Mouse (Mus musculus) limb, embryonic 14.5 days (tissue): ENCODE measurements around the gene Pck1. TPM values are rescaled to one million over a fixed set of nuclear protein-coding genes. Genes with fewer than 3 reads are reported as not detected.

Source experiments
- ATAC-seq: fragments of 200-750 bp; cut with Nextera tagmentation; 2 replicates; pipeline ENCODE4 v1.8.0; 2017; ENCODE audit warnings: low read depth, moderate number of reproducible peaks, moderate TSS enrichment; ENCODE audit not compliant: low FRiP score
- DNase-seq: peaks from one replicate; pipeline ENCODE4 v3.0.0-alpha.2; 2015; ENCODE audit warnings: low spot score
- H3K27ac ChIP-seq: fragments of 300-500 bp; sonication (generic); replicated peaks from 2 replicates; pipeline ENCODE4 v1.5.1; 2014; ENCODE audit warnings: low read depth, mild to moderate bottlenecking, low read length, moderate library complexity, mixed read lengths
- H3K27me3 ChIP-seq: fragments of 300-500 bp; sonication (generic); 2 replicates; pipeline ENCODE4 v1.6.1; 2014; ENCODE audit warnings: low read length, mixed read lengths; ENCODE audit not compliant: control insufficient read depth, insufficient read depth
- H3K36me3 ChIP-seq: fragments of 300-500 bp; sonication (generic); 2 replicates; pipeline ENCODE4 v1.6.1; 2014; ENCODE audit warnings: mild to moderate bottlenecking, low read length, moderate library complexity, mixed read lengths; ENCODE audit not compliant: control insufficient read depth, insufficient read depth
- H3K4me1 ChIP-seq: fragments of 300-500 bp; sonication (generic); 2 replicates; pipeline ENCODE4 v1.6.1; 2014; ENCODE audit warnings: antibody characterized with exemption, low read length, mixed read lengths; ENCODE audit not compliant: control insufficient read depth, insufficient read depth
- H3K4me2 ChIP-seq: fragments of 300-500 bp; sonication (generic); replicated peaks from 2 replicates; pipeline ENCODE4 v1.6.1; 2014; ENCODE audit warnings: low read depth, mild to moderate bottlenecking, low read length, moderate library complexity; ENCODE audit not compliant: severe bottlenecking
- H3K4me3 ChIP-seq: fragments of 300-500 bp; sonication (generic); replicated peaks from 2 replicates; pipeline ENCODE4 v1.5.1; 2014; ENCODE audit warnings: low read length
- H3K9ac ChIP-seq: fragments of 300-500 bp; sonication (generic); 2 replicates; pipeline ENCODE4 v1.6.1; 2014; ENCODE audit warnings: mild to moderate bottlenecking, low read depth, low read length, moderate library complexity; ENCODE audit not compliant: severe bottlenecking
- H3K9me3 ChIP-seq: fragments of 300-500 bp; sonication (generic); 2 replicates; pipeline ENCODE4 v1.6.1; 2016; ENCODE audit warnings: low read length; ENCODE audit not compliant: control insufficient read depth
- POLR2A ChIP-seq: fragments of 200-500 bp; IDR thresholded peaks from 2 replicates; pipeline ENCODE4 v1.8.0; 2012; ENCODE audit warnings: inconsistent platforms, mild to moderate bottlenecking, moderate library complexity, borderline replicate concordance; ENCODE audit not compliant: insufficient read depth, insufficient read length; ENCODE audit errors: extremely low read depth
- WGBS: fragments of 180-500 bp; shearing (Covaris S2); extraction: QIAGEN DNeasy Blood & Tissue Kit; methylation state at CpG from one replicate; pipeline ENCODE4 v1.1.7; 2014; 5-methylcytosine and 5-hydroxymethylcytosine counted together
- polyA plus RNA-seq, 2 experiments: library from polyadenylated mRNA; depleted of rRNA in 1 of 2; stranded (reverse) in 1 of 2; unstranded in 1 of 2; fragments of >200 nt; fragmentation: Nextera tagmentation in 1 of 2; extraction: Ambion mirVana in 1 of 2; gene quantifications; 2 replicates each; pipeline versions ENCODE4 v1.2.1 to v1.2.3; 2012 to 2014

Gene Pck1
- polyA plus RNA-seq, 2 experiments = 0.03 TPM; not detected in 1

GRCm38 (mm10) chr2:173194796-173195195, 41.9 kb downstream of the Pck1 start:
- H3K27me3 ChIP-seq = no peaks in the 10 kb centered on the region
- H3K4me3 ChIP-seq = no peak overlapping the region
- no peak for DNase-seq
- WGBS = 88% methylated on average over 4 of the region's 4 CpGs
- no peaks in the 10 kb centered on the region for H3K36me3 ChIP-seq
- no peak overlapping the region for H3K4me2 ChIP-seq
- no peak overlapping the region for H3K9ac ChIP-seq
- no peak for TF ChIP-seq POLR2A
- H3K27ac ChIP-seq = no peak overlapping the region
- no peaks in the 10 kb centered on the region for H3K4me1 ChIP-seq
- H3K9me3 ChIP-seq = peaks cover 5% of the 10 kb centered on the region; the same call in 1 of the 2 replicates
- no peak for ATAC-seq

DNA sequence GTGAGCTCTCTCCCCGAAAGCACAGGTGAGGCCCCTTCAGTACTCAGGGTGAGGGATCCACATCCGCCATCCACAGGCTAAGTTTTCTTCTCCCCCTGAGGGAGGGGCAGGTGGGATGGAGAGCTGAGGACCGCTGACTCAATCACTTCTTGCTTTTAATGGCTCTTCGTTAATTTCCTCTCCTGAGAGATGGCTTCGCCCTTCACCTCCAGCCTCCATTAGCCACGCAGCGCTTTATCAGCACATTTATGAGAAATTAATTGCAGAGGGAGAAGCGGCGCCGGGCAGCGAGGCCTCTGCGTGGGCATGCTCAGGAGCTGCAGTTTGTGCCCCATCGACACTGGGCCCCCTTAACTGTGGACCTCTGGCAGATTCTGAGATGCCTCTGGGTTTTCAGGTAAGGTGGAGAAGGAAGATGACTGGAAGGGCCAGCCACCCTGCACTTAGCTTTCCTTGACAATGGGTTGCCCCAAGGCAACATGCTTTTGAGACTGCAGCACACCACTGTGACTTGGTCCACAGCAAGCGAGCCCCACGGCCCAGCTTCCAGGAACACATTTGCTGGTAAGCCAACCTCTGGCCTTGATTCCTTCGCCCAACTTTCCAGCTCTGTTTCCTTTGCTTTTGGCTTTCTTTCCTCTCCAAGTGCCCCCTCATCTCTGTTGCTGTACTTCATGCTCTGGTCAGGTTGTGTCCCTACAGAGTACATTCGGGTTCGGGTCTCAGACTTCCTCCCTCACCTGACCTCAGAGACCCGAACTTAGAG, 50.3 kb downstream of the Pck1 start:
- DNase-seq (no peak), ATAC-seq (no peak)
- Histone ChIP-seq H3K4me1 (no peaks in the 10 kb centered on the region), H3K27ac (no peak overlapping the region), H3K27me3 (no peaks in the 10 kb centered on the region), H3K4me2 (no peak overlapping the region), H3K9me3 (no peaks in the 10 kb centered on the region), H3K36me3 (no peaks in the 10 kb centered on the region), H3K4me3 (no peak overlapping the region), H3K9ac (no peak overlapping the region)
- WGBS = 74% methylated on average over 19 of the region's 19 CpGs
- TF ChIP-seq POLR2A = no peak

DNA sequence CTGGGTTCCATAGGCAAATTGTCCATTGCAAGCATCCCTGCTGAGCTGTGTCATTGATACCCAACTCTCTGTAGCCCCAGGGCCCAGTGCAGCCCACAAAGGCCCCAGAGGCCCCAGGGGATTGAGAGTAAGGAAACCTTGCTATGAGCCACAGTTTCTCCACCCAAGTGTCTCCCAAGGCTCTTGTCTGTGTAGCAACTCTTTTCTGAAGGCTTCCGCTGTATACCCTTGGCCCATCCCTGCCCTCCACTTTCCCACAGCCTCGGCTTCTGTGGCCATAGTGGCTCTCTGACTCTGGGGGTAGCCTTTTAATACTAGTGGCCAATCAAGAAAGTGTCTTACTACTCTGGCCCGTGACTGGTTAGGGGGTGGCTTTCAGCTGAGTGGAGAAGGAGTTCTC, 50.9 kb downstream of the Pck1 start:
- Histone ChIP-seq H3K4me3 (no peak overlapping the region), H3K4me1 (no peaks in the 10 kb centered on the region), H3K27ac (no peak overlapping the region), H3K4me2 (no peak overlapping the region), H3K9me3 (no peaks in the 10 kb centered on the region), H3K27me3 (no peaks in the 10 kb centered on the region), H3K9ac (no peak overlapping the region), H3K36me3 (no peaks in the 10 kb centered on the region)
- TF ChIP-seq POLR2A = no peak
- ATAC-seq (no peak), DNase-seq (no peak)
- WGBS = 86% methylated on average over 3 of the region's 3 CpGs

DNA sequence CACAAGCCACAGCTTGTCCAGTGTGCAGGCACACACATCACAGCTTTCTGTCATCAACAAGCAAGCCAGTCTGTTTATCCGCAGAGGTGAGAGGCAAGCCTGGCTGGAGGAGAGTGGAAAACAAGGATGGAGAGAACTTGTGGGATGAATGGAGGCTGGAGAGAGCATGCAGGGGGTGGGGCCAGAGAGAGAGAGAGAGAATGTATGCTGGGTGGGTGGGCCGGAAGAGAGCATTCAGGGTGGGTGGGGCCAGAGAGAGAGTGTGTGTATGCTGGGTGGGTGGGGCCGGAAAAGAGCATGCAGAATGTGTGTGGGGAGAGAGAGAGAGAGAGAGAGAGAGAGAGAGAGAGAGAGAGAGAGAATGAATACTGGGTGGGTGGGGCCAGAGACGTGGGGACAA, 51.8 kb downstream of the Pck1 start:
- Histone ChIP-seq H3K27me3 (no peaks in the 10 kb centered on the region), H3K36me3 (no peaks in the 10 kb centered on the region), H3K4me3 (no peak overlapping the region), H3K4me1 (no peaks in the 10 kb centered on the region), H3K9me3 (no peaks in the 10 kb centered on the region), H3K4me2 (no peak overlapping the region), H3K9ac (no peak overlapping the region), H3K27ac (no peak overlapping the region)
- no peak for DNase-seq
- TF ChIP-seq POLR2A = no peak
- no peak for ATAC-seq
- 62% methylated on average over 4 of the region's 4 CpGs for WGBS

GRCm38 (mm10) chr2:173205563-173206099, 52.8 kb downstream of the Pck1 start:
- no peak for DNase-seq
- no peak overlapping the region for H3K4me3 ChIP-seq
- H3K27ac ChIP-seq = no peak overlapping the region
- no peak for TF ChIP-seq POLR2A
- no peaks in the 10 kb centered on the region for H3K9me3 ChIP-seq
- H3K4me1 ChIP-seq = no peaks in the 10 kb centered on the region
- no peak overlapping the region for H3K4me2 ChIP-seq
- H3K27me3 ChIP-seq = no peaks in the 10 kb centered on the region
- H3K9ac ChIP-seq = no peak overlapping the region
- WGBS = 92% methylated on average over 14 of the region's 14 CpGs
- no peaks in the 10 kb centered on the region for H3K36me3 ChIP-seq
- ATAC-seq = no peak
